Mouse (Mus musculus) embryonic facial prominence, embryonic 15.5 days (tissue): Measurements from ENCODE around the gene Agmat. TPM values are rescaled to one million over a fixed set of nuclear protein-coding genes. Genes with fewer than 3 reads are reported as not detected.

Source experiments
- ATAC-seq: fragments of 200-750 bp; cut with Nextera tagmentation; 2 replicates; pipeline ENCODE4 v1.8.0; 2017; ENCODE audit warnings: low read depth, moderate TSS enrichment; ENCODE audit not compliant: insufficient number of reproducible peaks, low FRiP score, low TSS enrichment
- H3K27ac ChIP-seq: fragments of 300-500 bp; sonication (generic); replicated peaks from 2 replicates; pipeline ENCODE4 v1.5.1; 2015; ENCODE audit warnings: mild to moderate bottlenecking, inconsistent platforms
- H3K27me3 ChIP-seq: fragments of 300-500 bp; sonication (generic); 2 replicates; pipeline ENCODE4 v1.6.1; 2015; ENCODE audit warnings: inconsistent platforms
- H3K36me3 ChIP-seq: fragments of 300-500 bp; sonication (generic); 2 replicates; pipeline ENCODE4 v1.6.1; 2015; ENCODE audit warnings: mild to moderate bottlenecking, inconsistent platforms
- H3K4me1 ChIP-seq: fragments of 300-500 bp; sonication (generic); 2 replicates; pipeline ENCODE4 v1.6.1; 2015; ENCODE audit warnings: inconsistent platforms
- H3K4me2 ChIP-seq: fragments of 300-500 bp; sonication (generic); replicated peaks from 2 replicates; pipeline ENCODE4 v1.6.1; 2015; ENCODE audit warnings: mild to moderate bottlenecking, inconsistent platforms
- H3K4me3 ChIP-seq: fragments of 300-500 bp; sonication (generic); replicated peaks from 2 replicates; pipeline ENCODE4 v1.5.1; 2015; ENCODE audit warnings: mild to moderate bottlenecking, inconsistent platforms
- H3K9ac ChIP-seq: fragments of 300-500 bp; sonication (generic); 2 replicates; pipeline ENCODE4 v1.6.1; 2015; ENCODE audit warnings: inconsistent platforms
- H3K9me3 ChIP-seq: fragments of 300-500 bp; sonication (generic); replicated peaks from 2 replicates; pipeline ENCODE4 v1.6.1; 2016; ENCODE audit warnings: inconsistent platforms
- WGBS: fragments of 180-500 bp; shearing (Covaris S2); methylation state at CpG from one replicate; pipeline ENCODE4 v1.1.7; 2015; 5-methylcytosine and 5-hydroxymethylcytosine counted together
- polyA plus RNA-seq: library from polyadenylated mRNA; unstranded; fragments of >200 nt; fragmentation: Nextera tagmentation; extraction: Ambion mirVana; gene quantifications from 2 replicates; pipeline ENCODE4 v1.2.1, GENCODE M21; 2015

The Agmat gene
- polyA plus RNA-seq, 1 experiment from 2014 or later = 0.33 TPM

DNA sequence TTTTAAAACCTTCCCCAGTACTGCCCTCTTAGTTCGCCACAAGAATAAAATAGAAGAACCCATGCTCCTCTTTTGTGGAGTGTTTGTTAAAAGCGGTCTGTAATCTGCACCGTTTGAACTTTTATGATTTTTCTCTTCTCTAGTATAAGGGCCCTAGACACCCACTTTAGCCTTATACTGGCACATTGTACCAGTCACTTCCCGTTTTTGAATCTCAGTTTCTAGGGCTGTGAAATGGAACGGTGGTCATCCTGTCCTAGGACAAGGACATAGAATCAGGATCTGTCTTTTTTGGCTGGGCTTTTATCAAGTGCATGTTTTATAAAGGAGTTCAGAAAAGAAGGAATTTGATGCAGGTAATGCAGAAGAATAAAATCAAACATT, 47.7 kb downstream of the Agmat start:
- Histone ChIP-seq H3K36me3 (peaks cover 7% of the 10 kb centered on the region; the same call in 1 of the 2 replicates), H3K27ac (peak overlapping the region; percentile 95), H3K4me1 (peaks cover 32% of the 10 kb centered on the region), H3K4me3 (peak overlapping the region; percentile 77), H3K9me3 (no peaks in the 10 kb centered on the region), H3K4me2 (peak overlapping the region; percentile 47), H3K27me3 (no peaks in the 10 kb centered on the region), H3K9ac (peak overlapping the region; percentile 4; the same call in 1 of the 2 replicates)
- ATAC-seq = no peak
- WGBS = 14% methylated on average over 5 of the region's 5 CpGs

DNA sequence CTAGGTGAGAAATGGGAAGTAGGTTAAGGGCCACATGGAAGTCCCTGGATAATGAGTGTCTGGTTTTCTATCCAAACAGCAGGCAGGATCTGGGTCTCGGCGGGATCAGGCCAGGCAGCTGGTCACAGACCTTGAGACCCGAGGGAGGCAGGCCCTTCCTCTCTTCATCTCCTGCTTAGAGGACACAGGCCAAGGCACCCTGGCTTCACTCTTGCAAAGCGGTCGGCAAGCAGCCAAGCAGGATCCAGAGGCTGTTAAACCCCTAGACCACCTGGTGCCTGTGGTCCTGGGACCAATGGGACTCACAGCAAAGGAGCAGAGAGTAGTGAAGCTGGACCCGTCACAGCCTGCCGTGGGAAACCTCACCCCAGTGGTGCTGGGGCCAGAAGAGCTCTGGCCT, 49.9 kb downstream of the Agmat start:
- ATAC-seq = no peak
- Histone ChIP-seq H3K4me1 (peaks cover 22% of the 10 kb centered on the region), H3K9ac (no peak overlapping the region), H3K36me3 (peaks cover 7% of the 10 kb centered on the region; the same call in 1 of the 2 replicates), H3K27me3 (no peaks in the 10 kb centered on the region), H3K9me3 (no peaks in the 10 kb centered on the region), H3K4me2 (no peak overlapping the region), H3K27ac (no peak overlapping the region), H3K4me3 (no peak overlapping the region)
- 87% methylated on average over 7 of the region's 7 CpGs for WGBS

DNA sequence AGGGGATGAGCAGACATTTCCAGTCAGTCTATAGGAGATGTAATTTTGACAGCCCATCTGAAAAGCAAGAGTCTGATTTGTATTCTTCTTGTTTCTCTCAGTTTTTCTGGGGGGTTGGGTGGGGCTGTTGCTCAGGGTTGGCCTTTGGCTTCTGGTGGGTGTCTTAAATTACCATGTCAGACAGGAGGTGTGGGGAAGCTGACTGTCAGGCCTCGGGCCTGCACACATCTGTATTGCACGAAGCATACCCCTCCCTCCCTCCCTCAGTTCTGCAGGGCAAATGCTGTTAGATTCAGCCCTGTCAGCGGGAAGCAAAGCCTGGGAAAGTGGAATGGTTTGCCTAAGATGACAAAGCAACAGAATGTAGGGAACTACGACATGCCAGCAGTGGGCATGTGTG, 50.5 kb downstream of the Agmat start:
- peaks cover 7% of the 10 kb centered on the region; the same call in 1 of the 2 replicates for H3K36me3 ChIP-seq
- H3K9me3 ChIP-seq = no peaks in the 10 kb centered on the region
- no peak overlapping the region for H3K4me2 ChIP-seq
- 71% methylated on average over 4 of the region's 4 CpGs for WGBS
- H3K9ac ChIP-seq = no peak overlapping the region
- no peaks in the 10 kb centered on the region for H3K27me3 ChIP-seq
- ATAC-seq = no peak
- H3K27ac ChIP-seq = no peak overlapping the region
- peaks cover 22% of the 10 kb centered on the region for H3K4me1 ChIP-seq
- H3K4me3 ChIP-seq = no peak overlapping the region

DNA sequence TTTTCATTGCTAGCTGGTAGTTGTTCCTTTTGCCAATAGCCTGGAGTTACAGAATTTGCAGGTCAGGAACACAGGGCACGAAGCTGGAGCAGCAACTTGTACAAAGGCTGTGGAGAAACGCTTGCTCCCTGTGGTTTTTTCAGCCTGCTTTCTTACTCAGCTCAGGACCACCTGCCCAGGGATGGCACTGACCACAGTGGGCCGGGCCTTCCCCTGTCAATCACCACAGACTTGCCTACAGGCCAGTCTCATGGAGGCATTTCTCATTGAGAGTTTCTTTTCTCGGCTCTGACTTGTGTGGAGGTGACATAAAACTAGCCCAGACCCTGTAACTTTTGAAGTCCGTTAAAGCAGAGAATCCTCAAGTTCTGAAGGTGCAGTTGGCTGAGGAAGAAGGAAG, 51.1 kb downstream of the Agmat start:
- Histone ChIP-seq H3K4me2 (no peak overlapping the region), H3K9ac (no peak overlapping the region), H3K4me1 (peaks cover 22% of the 10 kb centered on the region), H3K27ac (no peak overlapping the region), H3K4me3 (no peak overlapping the region), H3K36me3 (peaks cover 7% of the 10 kb centered on the region; the same call in 1 of the 2 replicates), H3K27me3 (no peaks in the 10 kb centered on the region), H3K9me3 (no peaks in the 10 kb centered on the region)
- 83% methylated on average over 5 of the region's 5 CpGs for WGBS
- ATAC-seq = no peak

DNA sequence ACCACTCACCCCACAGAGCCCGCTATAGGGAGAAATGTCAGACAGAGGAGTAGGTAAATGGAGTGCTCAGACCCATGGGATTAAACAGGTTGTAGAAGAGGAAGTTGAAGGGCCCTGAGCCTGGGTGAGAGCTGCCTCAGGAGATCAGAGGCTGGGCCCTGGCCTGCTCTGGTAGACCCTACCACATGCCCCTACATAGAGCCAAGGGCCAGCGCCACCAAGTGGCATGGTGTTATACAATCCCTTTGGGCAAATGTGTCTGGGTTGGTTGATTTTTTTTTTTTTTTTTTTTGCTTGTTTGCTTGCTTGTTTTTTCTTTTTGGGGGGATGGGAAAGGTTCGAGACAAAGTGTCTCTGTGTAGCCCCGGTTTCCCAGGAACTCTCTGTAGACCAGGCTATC, 57.6 kb downstream of the Agmat start:
- H3K4me3 ChIP-seq = no peak overlapping the region
- H3K4me1 ChIP-seq = no peaks in the 10 kb centered on the region
- ATAC-seq = no peak
- H3K9me3 ChIP-seq = no peaks in the 10 kb centered on the region
- no peak overlapping the region for H3K4me2 ChIP-seq
- H3K9ac ChIP-seq = no peak overlapping the region
- H3K27me3 ChIP-seq = no peaks in the 10 kb centered on the region
- 88% methylated on average over 4 of the region's 4 CpGs for WGBS
- peaks cover 52% of the 10 kb centered on the region for H3K36me3 ChIP-seq
- H3K27ac ChIP-seq = no peak overlapping the region

DNA sequence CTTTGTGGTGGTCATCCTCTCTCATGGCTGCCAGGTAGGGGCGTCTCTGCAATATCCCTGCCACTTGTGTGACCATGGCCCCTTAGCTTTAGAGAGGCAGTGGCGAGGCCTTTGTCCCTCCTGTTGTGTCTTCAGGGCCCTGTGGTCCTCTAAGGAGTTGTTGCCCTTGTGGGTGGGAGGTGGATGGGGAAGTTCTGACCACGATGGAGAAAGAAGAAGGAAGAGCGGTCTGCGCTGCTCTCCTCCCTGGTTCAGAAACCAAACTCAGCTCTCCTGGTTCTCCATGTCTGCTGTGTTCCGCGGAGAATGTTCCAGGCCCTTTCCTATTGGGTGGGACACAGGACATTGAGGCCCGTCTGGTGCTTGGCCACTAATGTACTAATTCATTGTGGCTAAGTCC, 59.4 kb downstream of the Agmat start:
- H3K4me1 ChIP-seq = no peaks in the 10 kb centered on the region
- H3K4me2 ChIP-seq = no peak overlapping the region
- H3K4me3 ChIP-seq = no peak overlapping the region
- no peak overlapping the region for H3K27ac ChIP-seq
- no peak overlapping the region for H3K9ac ChIP-seq
- H3K27me3 ChIP-seq = no peaks in the 10 kb centered on the region
- no peaks in the 10 kb centered on the region for H3K9me3 ChIP-seq
- ATAC-seq = no peak
- 94% methylated on average over 8 of the region's 8 CpGs for WGBS
- H3K36me3 ChIP-seq = peaks cover 70% of the 10 kb centered on the region

Other genes with a start within 250 kb of the Agmat start
- 10.8 and 10.9 TPM in 2 replicates for gene Spen, start 208.1 kb upstream of the Agmat start, polyA plus RNA-seq
- gene Fblim1, start 140.6 kb upstream of the Agmat start, polyA plus RNA-seq = 30.8 and 32.3 TPM in 2 replicates
- gene Tmem82, start 128.0 kb upstream of the Agmat start, polyA plus RNA-seq = 0.48 and 0.62 TPM in 2 replicates
- 0.05 TPM in 1 of 2 replicates, not detected in the other for gene Slc25a34, start 122.9 kb upstream of the Agmat start, polyA plus RNA-seq
- gene Plekhm2, start 81.8 kb upstream of the Agmat start, polyA plus RNA-seq = 7.1 and 8.3 TPM in 2 replicates
- 0.28 TPM in 1 of 2 replicates, not detected in the other for gene Rsc1a1, start 61.1 kb upstream of the Agmat start, polyA plus RNA-seq
- gene Ddi2, start 23.3 kb upstream of the Agmat start, polyA plus RNA-seq = 25.2 and 26.7 TPM in 2 replicates
- 4.8 and 5.0 TPM in 2 replicates for gene Dnajc16, start 44.3 kb downstream of the Agmat start, polyA plus RNA-seq
- 14.4 and 16.9 TPM in 2 replicates for gene Casp9, start 46.9 kb downstream of the Agmat start, polyA plus RNA-seq
- not detected in 2 replicates for gene Cela2a, start 79.5 kb downstream of the Agmat start, polyA plus RNA-seq
- gene Ctrc, start 99.7 kb downstream of the Agmat start, polyA plus RNA-seq = not detected in 2 replicates
- 81.7 and 83.2 TPM in 2 replicates for gene Efhd2, start 128.2 kb downstream of the Agmat start, polyA plus RNA-seq